Mouse (Mus musculus): ENCODE measurements at regions not wholly inside any gene's neighbourhood (a gene's known extent, or its start where the extent isn't known, plus 50 kb on each side); places are given as distances from the start of the nearest gene placed in this dataset.

- in situ Hi-C loops (cut with MboI, MseI) = loop anchor here in 1 of 2 experiments (25.0 kb wide), 1 partner anchor 735 kb away; no protein-coding TSS in a partner anchor
Measured at GRCm38 (mm10) chr5:4597471-4597870, 160.4 kb downstream of the Fzd1 start.

DNA sequence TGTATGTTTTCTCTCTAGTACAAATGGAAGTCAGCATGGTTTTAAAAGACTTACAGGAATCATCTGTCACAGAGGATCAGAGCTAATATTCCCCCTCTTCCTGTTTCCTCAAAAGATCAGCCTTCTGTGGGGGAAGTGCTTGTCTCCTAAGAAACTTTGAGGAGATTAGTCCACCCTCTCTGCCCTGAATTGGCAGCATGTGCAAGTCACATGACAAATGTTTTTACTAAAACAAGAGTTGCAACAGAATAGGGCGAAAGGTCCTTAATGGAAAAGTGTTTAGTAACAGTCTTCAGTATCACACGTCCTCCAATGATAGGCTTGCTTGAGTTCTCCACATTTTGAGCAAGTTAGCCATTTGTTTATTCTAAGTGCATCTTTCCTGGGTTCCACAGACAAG, 162.8 kb downstream of the Fzd1 start:
- in situ Hi-C loops (cut with MboI, MseI) = loop anchor here in 1 of 2 experiments (25.0 kb wide), 1 partner anchor 733 kb away; no protein-coding TSS in a partner anchor

DNA sequence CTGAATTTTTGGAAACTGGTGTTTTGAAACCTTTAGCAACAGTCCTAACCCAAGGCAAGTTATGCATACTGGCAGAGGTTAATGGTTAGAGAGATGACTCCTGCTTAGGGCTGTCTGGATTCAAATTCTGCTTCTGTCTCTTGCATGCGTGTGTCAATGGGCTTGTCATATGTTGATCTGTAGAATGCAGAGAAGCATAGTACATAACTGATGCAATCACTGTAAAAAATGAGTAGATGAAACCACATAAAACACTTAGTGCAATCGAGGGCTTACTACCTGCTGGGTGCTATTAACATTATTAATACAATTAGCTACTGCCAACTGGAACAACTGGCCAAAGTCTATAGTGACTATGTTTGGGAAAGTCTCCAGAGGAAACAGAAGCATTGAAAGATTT, 163.3 kb downstream of the Fzd1 start:
- in situ Hi-C loops (cut with MboI, MseI) = loop anchor here in 1 of 2 experiments (25.0 kb wide), 1 partner anchor 732 kb away; no protein-coding TSS in a partner anchor

DNA sequence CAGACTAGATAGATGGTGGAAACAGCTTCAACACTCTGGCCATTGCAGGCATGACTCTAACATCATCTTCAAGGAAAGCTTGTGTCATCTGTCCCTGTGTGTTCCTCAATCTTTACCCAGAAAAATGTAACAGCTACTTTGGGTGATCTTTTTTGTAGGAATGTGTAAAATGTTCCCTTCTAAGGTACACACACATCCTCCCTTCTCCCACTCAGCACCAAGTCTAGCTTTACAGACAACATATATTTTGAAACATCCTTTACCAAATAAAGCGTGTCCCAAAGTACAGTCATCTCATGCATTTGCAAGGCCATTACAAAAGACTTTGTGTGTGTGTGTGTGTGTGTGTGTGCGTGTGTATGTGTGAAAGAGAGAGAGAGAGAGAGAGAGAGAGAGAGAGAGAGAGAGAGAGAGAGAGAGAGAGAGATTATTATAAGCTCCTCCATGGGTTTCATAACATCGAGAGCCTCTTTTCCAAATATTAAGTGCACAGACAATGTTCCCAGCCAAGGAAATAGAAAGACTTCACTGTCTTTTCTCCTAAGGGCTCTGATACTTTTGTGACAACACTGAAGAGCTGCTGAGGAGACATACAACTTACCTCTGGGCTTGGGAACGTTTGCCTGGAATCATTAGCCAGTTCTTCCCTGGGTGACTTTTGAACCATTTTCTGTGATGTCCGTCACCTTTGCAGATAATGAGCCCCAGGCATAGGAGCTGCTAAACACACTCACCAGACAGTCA, 164.0 kb downstream of the Fzd1 start:
- in situ Hi-C loops (cut with MboI, MseI) = loop anchor here in 1 of 2 experiments (25.0 kb wide), 1 partner anchor 732 kb away; no protein-coding TSS in a partner anchor

DNA sequence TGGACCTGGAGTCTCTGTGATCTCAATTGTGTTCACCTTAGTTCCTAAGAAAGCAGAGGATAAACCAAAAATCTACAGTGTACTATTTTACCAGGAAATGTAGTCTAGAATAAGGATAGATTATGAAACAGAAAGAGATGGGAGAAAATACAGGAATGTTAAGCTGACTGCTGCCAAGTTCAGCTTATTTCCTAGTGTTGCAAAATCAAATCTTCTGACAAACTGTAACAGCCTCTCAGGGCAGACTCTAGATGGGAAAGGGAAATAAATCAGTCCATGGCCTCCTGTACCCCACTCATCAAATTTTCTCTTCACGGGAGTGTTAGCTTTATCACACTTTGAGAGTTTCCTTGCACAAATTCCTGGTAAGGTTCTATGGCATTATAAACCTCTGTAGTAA, 166.1 kb downstream of the Fzd1 start:
- in situ Hi-C loops (cut with MboI, MseI) = loop anchor here in 1 of 2 experiments (25.0 kb wide), 1 partner anchor 729 kb away; no protein-coding TSS in a partner anchor

DNA sequence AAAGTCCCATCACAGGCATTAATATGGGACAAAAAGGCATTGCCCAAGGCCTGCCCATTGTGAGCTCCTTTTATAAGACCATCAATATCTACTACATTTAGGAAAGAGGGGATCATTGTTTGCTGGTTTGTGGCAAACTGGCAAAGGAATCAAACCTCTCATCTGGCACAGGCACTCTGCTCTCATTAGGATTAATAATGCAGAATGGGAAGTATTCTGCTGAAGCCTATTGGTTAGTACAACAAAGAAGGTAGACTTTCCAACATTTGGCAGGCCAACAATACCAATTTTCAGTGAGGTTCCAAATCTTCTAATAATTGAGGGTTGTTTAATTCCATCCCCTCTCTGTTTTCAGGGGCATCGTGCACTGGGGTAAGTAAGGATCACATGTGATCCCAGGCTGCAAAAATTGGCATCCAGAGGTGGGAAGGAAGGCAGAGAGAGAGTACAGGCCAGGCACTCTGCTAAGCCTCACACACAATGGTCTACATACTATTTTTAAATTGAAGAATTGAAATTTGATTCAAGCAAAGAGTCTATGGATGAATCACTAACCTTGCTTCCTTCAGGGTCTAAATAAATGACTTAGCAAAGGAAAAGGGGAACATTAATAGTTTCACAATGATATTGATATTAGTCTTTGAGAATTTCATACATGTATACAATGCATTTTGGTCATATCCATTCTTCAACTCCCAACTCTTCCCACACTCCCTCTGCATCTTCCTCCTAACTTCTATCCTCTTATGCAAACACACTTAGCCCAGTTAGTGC, 174.9 kb downstream of the Fzd1 start:
- in situ Hi-C loops (cut with MboI, MseI) = loop anchor here in 1 of 2 experiments (25.0 kb wide), 1 partner anchor 721 kb away; no protein-coding TSS in a partner anchor

DNA sequence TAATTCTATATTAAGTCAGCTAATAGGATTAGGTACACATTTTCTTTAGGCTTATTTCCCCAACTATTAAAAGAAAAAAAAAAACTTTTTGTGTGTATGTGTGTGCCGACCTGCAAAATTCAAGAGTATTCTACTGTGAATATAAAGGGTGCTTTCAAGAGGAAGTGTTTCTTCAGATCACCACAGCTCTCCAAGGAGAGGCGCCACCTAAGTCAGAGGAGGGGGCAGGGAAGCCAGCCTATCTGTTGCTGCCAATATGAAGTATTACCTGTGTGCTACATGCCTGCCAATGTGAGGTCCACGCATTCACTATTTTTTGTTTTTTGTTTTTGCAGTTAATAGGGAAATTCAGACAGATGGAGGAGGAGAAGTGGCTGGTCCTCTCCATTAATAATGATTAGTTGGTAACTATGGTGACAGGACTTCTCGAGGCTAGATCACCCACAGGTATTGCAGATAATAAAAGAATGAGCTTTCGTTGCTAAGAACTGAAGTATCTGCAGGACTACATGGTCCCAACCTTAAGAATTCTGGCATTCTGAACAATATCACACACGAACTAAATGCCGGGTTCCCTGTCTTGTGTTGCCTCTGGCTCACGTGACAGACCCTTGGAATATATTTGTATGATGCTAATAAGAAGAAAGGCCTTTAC, 177.5 kb downstream of the Fzd1 start:
- in situ Hi-C loops (cut with MboI, MseI) = loop anchor here in 1 of 2 experiments (25.0 kb wide), 1 partner anchor 718 kb away; no protein-coding TSS in a partner anchor

DNA sequence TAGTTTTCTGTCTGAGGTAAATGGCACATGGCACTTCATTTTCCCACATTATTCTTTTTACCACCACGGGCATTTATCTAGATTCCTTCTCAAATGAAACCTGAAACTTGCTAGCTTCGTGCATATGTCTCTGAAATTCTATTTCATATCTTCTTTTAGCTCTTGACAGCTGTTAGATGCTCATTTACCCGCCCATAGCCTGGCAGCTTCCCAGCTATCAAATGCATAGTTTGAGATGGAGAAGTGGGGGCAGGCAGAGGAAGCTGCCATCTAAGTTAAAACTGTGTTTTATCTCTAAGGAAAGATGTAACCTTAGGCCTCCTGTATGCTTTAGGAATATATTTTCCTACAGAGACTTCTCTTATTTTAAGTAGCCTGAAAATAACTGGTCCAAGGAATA, 179.0 kb downstream of the Fzd1 start:
- in situ Hi-C loops (cut with MboI, MseI) = loop anchor here in 1 of 2 experiments (25.0 kb wide), 1 partner anchor 717 kb away; no protein-coding TSS in a partner anchor

DNA sequence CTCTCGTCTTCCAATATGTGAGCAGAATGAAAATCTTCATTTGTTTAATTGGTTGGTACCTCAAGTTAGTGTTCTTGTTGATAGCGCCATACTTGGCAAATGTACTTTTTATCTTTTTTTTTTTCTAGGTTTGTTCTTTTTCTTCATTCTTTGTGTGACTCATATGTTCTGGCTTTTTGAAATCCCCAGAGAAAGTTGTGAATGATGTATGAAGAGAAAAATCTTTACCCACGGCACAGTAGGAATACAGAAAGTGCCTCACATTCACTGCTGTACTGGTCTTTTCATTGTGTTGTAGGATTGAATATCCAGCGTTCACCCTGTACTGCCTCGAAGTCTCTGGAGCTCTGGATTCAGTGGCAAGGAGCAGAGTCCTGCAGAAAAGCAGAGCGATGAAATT, 180.7 kb downstream of the Fzd1 start:
- in situ Hi-C loops (cut with MboI, MseI) = loop anchor here in 1 of 2 experiments (25.0 kb wide), 1 partner anchor 715 kb away; no protein-coding TSS in a partner anchor

DNA sequence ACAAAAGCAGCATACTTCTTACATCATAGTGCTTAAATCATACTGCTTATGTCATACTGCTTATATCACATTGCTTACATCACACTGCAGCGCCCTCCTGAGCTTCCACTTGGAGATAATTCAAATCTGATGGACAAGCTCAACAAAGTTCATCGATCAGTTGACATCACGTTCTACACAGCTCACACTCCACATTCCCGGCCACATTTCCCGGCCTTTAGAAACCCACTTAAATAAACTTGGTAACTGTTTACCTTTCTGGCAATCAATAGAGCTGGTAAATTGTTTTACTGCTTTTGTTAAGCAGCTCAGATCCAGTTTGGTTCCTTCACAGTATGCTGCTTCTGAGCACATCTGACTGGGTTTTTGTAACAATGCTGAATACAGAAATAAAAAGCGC, 194.0 kb downstream of the Fzd1 start:
- in situ Hi-C loops (cut with MboI, MseI) = no loop called here

DNA sequence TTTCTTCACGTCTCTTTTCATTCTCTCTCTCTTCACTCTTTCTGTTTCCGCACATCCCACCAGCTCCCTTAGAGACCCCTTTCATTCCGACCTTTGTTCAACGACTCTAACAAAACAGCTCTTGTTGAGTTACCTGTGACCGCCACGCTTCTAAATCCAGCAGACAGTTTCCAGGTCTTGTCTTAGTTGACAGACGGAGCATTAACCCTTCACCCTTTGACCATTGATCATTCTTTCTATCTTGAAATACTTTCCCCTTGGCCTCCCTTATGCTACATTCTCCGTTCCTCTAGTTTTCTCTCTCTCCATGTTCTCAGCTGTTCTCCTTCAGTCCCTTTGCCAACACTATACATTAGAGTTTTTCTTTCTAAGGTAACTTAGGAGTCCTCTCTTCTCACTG, 196.2 kb downstream of the Fzd1 start:
- in situ Hi-C loops (cut with MboI, MseI) = no loop called here

DNA sequence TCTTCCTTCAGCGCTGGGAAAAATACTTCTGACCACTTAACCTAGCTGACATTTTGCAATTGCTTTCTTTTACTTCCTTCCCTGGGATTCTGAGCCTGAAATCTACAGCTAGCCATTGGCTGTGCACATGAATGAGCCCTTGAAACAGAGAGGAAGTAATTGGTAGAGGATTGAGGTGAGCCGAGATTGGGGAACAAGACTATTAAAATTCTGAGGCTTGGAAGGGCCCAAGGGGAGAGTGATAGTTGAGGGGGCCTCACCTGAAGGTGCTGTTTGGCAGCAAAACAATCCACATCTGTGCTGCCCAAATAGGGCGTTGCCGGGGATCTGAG, 196.7 kb downstream of the Fzd1 start:
- in situ Hi-C loops (cut with MboI, MseI) = no loop called here

- in situ Hi-C loops (cut with MboI, MseI) = no loop called here
Measured at GRCm38 (mm10) chr5:4560370-4561138, 197.3 kb downstream of the Fzd1 start.

GRCm38 (mm10) chr5:4554972-4555371, 202.9 kb downstream of the Fzd1 start:
- in situ Hi-C loops (cut with MboI, MseI) = no loop called here

- in situ Hi-C loops (cut with MboI, MseI) = no loop called here
Measured at GRCm38 (mm10) chr5:4538572-4538971, 219.3 kb downstream of the Fzd1 start.

DNA sequence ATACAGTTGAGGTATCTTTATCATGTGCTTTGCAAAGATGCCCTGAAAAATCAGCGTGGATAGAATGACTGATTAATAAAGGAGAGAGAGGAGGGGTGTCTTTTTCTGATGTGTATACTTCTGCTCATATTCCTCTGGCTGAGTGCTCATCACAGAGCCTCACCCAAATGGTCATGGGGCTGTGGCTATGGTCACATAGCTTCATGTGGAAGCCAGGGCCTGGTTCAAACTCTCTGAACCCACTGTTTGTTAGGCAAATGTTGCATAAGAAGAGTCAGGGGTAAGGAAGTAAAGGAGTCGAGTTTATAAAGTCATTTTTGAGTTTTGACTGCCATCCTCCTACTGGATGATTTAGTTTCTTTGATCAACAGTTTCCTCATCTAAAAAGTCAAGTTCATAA, 221.0 kb downstream of the Fzd1 start:
- in situ Hi-C loops (cut with MboI, MseI) = no loop called here

- in situ Hi-C loops (cut with MboI, MseI) = no loop called here
Measured at GRCm38 (mm10) chr5:4535951-4536350, 221.9 kb downstream of the Fzd1 start.

DNA sequence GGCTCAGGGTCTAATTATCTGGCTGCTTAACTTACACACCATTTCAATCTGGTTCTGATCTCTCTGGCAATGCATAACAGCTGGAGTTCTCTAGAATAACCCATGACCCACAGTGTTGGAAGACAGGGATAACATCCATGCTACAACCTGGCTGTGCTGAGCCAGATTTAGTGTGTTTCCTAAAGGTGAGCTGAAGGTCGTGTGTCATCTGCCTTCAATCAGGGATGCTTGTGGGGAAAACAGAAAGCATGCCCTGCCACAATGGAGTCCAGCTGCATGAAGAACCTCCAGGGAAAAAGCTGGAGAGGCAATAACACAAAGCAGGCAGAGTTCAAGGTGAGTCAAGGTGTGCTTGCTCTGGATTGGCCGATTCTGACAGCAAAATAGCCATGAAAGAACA, 223.3 kb downstream of the Fzd1 start:
- in situ Hi-C loops (cut with MboI, MseI) = no loop called here

DNA sequence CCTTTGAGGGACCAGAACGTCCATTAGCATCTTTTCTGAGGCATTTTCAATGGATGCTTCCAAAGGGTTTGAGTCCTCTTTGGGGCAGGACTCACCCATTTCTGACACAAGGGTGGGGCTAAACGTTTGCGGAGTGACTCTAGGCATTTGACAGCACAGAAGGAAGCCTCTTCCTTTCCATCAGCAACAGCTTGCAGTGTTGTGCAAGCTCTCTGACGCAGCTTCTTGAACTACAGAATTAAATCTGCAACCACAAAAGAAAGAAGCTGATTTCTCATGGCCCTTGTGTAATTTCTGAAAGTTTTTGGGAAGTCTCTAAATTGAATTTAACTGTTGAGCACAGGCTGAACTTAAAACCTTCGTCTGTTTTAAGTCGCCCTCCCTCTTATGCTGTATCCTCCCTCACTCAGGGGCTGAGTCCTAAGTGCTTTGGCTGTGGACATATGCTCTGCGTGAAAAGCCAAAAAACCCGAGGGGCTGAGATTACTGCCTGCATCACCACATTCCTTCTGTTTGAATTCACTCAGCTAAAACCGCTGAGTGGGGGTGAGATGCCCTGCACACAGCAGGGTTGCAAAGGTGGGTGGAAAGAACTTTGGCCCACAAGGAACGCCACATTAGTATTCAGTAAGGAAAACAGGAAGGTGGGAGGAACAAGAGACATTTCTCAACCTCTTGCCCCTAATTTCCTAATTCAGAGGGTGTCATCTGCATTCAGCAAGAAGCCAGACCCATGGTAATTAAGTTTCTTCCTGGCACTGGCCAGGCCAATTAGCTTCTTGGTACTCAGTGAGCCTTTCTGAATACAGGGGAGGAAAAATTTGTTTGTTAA, 227.4 kb downstream of the Fzd1 start:
- in situ Hi-C loops (cut with MboI, MseI) = no loop called here
